Mouse (Mus musculus): ENCODE data around the gene Lgr6. TPM values are rescaled to one million over a fixed set of nuclear protein-coding genes. Genes with fewer than 3 reads are reported as not detected.

Gene Lgr6
- polyA plus RNA-seq, 2 experiments: 3.2 to 8.3 TPM

DNA sequence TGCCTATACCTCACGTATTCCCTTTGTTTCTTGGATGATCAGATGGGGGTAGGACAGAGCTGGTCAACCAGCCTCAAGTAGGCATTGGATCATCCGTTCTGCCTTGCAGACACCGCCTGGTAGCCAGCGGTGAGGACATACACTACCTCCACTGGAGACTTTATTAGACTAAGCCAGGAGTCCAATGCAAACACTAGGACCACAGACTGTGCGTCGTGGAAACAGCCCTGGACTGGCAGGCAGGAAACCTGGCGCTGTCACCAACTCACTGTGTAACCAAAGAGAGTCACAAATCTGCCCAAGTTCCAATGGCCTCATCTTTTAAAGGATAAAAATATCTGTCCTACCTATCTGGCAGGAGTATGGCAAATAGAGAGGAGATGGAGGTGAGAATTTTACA, 108.6 kb downstream of the Lgr6 start:
- H3K27me3 ChIP-seq (ENCODE audit: control insufficient read depth, insufficient read depth, low read length): no peaks in the 10 kb centered on the region
- ATAC-seq (ENCODE audit: low FRiP score, low read depth) (no peak), DNase-seq (ENCODE audit: low spot score) (no peak)
- H3K4me3 ChIP-seq (replicated peaks; ENCODE audit: low read length): no peak overlapping the region
- H3K36me3 ChIP-seq (ENCODE audit: control insufficient read depth, insufficient read depth, low read length): no peaks in the 10 kb centered on the region
- no peak overlapping the region for H3K27ac ChIP-seq (replicated peaks; ENCODE audit: low read depth, low read length)
- TF ChIP-seq POLR2A (IDR thresholded peaks at IDR 0.05; ENCODE audit: borderline replicate concordance, extremely low read depth, insufficient read depth, insufficient read length): no peak
- no peak overlapping the region for H3K9ac ChIP-seq (ENCODE audit: low read depth, low read length, severe bottlenecking)
- H3K9me3 ChIP-seq (ENCODE audit: control insufficient read depth, low read length): no peaks in the 10 kb centered on the region
- 89% methylated on average over 7 of the region's 7 CpGs for WGBS
- H3K4me1 ChIP-seq (ENCODE audit: control insufficient read depth, insufficient read depth, low read length): peaks cover 15% of the 10 kb centered on the region
- H3K4me2 ChIP-seq (replicated peaks; ENCODE audit: low read depth, low read length, severe bottlenecking): no peak overlapping the region

- Histone ChIP-seq H3K27ac (replicated peaks; ENCODE audit: low read depth, low read length) (no peak overlapping the region), H3K4me3 (replicated peaks; ENCODE audit: low read length) (no peak overlapping the region), H3K27me3 (ENCODE audit: control insufficient read depth, insufficient read depth, low read length) (no peaks in the 10 kb centered on the region), H3K36me3 (ENCODE audit: control insufficient read depth, insufficient read depth, low read length) (no peaks in the 10 kb centered on the region), H3K9ac (ENCODE audit: low read depth, low read length, severe bottlenecking) (no peak overlapping the region), H3K4me2 (replicated peaks; ENCODE audit: low read depth, low read length, severe bottlenecking) (no peak overlapping the region), H3K4me1 (ENCODE audit: control insufficient read depth, insufficient read depth, low read length) (peaks cover 15% of the 10 kb centered on the region), H3K9me3 (ENCODE audit: control insufficient read depth, low read length) (no peaks in the 10 kb centered on the region)
- DNase-seq (ENCODE audit: low spot score) (no peak), ATAC-seq (ENCODE audit: low FRiP score, low read depth) (no peak)
- WGBS: 7% methylated on average over 1 of the region's 1 CpGs
- TF ChIP-seq POLR2A (IDR thresholded peaks at IDR 0.05; ENCODE audit: borderline replicate concordance, extremely low read depth, insufficient read depth, insufficient read length): no peak
Measured at GRCm38 (mm10) chr1:134995954-134996353, 109.1 kb downstream of the Lgr6 start.

GRCm38 (mm10) chr1:134995437-134995836, 109.6 kb downstream of the Lgr6 start:
- WGBS: 55% methylated on average over 4 of the region's 4 CpGs
- ATAC-seq (ENCODE audit: low FRiP score, low read depth): no peak

GRCm38 (mm10) chr1:134994739-134995138, 110.3 kb downstream of the Lgr6 start:
- Histone ChIP-seq H3K9ac (ENCODE audit: low read depth, low read length, severe bottlenecking) (no peak overlapping the region), H3K9me3 (ENCODE audit: control insufficient read depth, low read length) (no peaks in the 10 kb centered on the region), H3K36me3 (ENCODE audit: control insufficient read depth, insufficient read depth, low read length) (no peaks in the 10 kb centered on the region), H3K4me1 (ENCODE audit: control insufficient read depth, insufficient read depth, low read length) (peaks cover 15% of the 10 kb centered on the region), H3K4me3 (replicated peaks; ENCODE audit: low read length) (no peak overlapping the region), H3K4me2 (replicated peaks; ENCODE audit: low read depth, low read length, severe bottlenecking) (no peak overlapping the region), H3K27ac (replicated peaks; ENCODE audit: low read depth, low read length) (no peak overlapping the region), H3K27me3 (ENCODE audit: control insufficient read depth, insufficient read depth, low read length) (no peaks in the 10 kb centered on the region)
- WGBS: 82% methylated on average over 3 of the region's 3 CpGs
- no peak for ATAC-seq (ENCODE audit: low FRiP score, low read depth)
- DNase-seq (ENCODE audit: low spot score): no peak
- no peak for TF ChIP-seq POLR2A (IDR thresholded peaks at IDR 0.05; ENCODE audit: borderline replicate concordance, extremely low read depth, insufficient read depth, insufficient read length)

More at GRCm38 (mm10) chr1:134995437-134995836, 109.6 kb downstream of the Lgr6 start:
- Histone ChIP-seq H3K9me3 (ENCODE audit: control insufficient read depth, low read length) (no peaks in the 10 kb centered on the region), H3K27ac (replicated peaks; ENCODE audit: low read depth, low read length) (no peak overlapping the region), H3K4me3 (replicated peaks; ENCODE audit: low read length) (no peak overlapping the region), H3K36me3 (ENCODE audit: control insufficient read depth, insufficient read depth, low read length) (no peaks in the 10 kb centered on the region), H3K4me1 (ENCODE audit: control insufficient read depth, insufficient read depth, low read length) (peaks cover 15% of the 10 kb centered on the region), H3K4me2 (replicated peaks; ENCODE audit: low read depth, low read length, severe bottlenecking) (no peak overlapping the region), H3K27me3 (ENCODE audit: control insufficient read depth, insufficient read depth, low read length) (no peaks in the 10 kb centered on the region), H3K9ac (ENCODE audit: low read depth, low read length, severe bottlenecking) (no peak overlapping the region)
- DNase-seq (ENCODE audit: low spot score): no peak
- TF ChIP-seq POLR2A (IDR thresholded peaks at IDR 0.05; ENCODE audit: borderline replicate concordance, extremely low read depth, insufficient read depth, insufficient read length): no peak

GRCm38 (mm10) chr1:134992046-134992645, 112.9 kb downstream of the Lgr6 start:
- peak; percentile 49 for DNase-seq (ENCODE audit: low spot score)
- H3K27ac ChIP-seq (replicated peaks; ENCODE audit: low read depth, low read length): peak overlapping the region; percentile 19; the same call in 1 of the 2 replicates

More at GRCm38 (mm10) chr1:134992046-134992645, 112.9 kb downstream of the Lgr6 start:
- no peak overlapping the region for H3K4me2 ChIP-seq (replicated peaks; ENCODE audit: low read depth, low read length, severe bottlenecking)
- TF ChIP-seq POLR2A (IDR thresholded peaks at IDR 0.05; ENCODE audit: borderline replicate concordance, extremely low read depth, insufficient read depth, insufficient read length): no peak
- H3K9me3 ChIP-seq (ENCODE audit: control insufficient read depth, low read length): no peaks in the 10 kb centered on the region
- H3K4me1 ChIP-seq (ENCODE audit: control insufficient read depth, insufficient read depth, low read length): peaks cover 19% of the 10 kb centered on the region
- no peaks in the 10 kb centered on the region; the same call in 1 of the 2 replicates for H3K27me3 ChIP-seq (ENCODE audit: control insufficient read depth, insufficient read depth, low read length)
- H3K9ac ChIP-seq (ENCODE audit: low read depth, low read length, severe bottlenecking): no peak overlapping the region
- H3K36me3 ChIP-seq (ENCODE audit: control insufficient read depth, insufficient read depth, low read length): no peaks in the 10 kb centered on the region
- no peak overlapping the region for H3K4me3 ChIP-seq (replicated peaks; ENCODE audit: low read length)
- WGBS: 26% methylated on average over 8 of the region's 8 CpGs
- ATAC-seq (ENCODE audit: low FRiP score, low read depth): no peak

Measured in limb, embryonic 14.5 days (tissue).